Mouse (Mus musculus) intestine, embryonic 14.5 days (tissue): Measurements from ENCODE around the gene Olfr549. TPM values are rescaled to one million over a fixed set of nuclear protein-coding genes. Genes with fewer than 3 reads are reported as not detected.

ENCODE experiments used
- ATAC-seq: fragments of 200-750 bp; cut with Nextera tagmentation; replicated peaks from 2 replicates; pipeline ENCODE4 v1.8.0; 2017; ENCODE audit warnings: low read depth, moderate number of reproducible peaks, moderate TSS enrichment, moderate library complexity; ENCODE audit not compliant: low FRiP score, low TSS enrichment
- DNase-seq: peaks from one replicate; pipeline ENCODE4 v3.0.0-alpha.2; 2018; ENCODE audit warnings: low spot score
- H3K27ac ChIP-seq: fragments of 300-500 bp; sonication (generic); 2 replicates; pipeline ENCODE4 v1.5.1; 2014; ENCODE audit warnings: low read depth, mild to moderate bottlenecking, control low read depth
- H3K27me3 ChIP-seq: fragments of 300-500 bp; sonication (generic); replicated peaks from 2 replicates; pipeline ENCODE4 v1.6.1; 2014; ENCODE audit warnings: low read length, control low read depth; ENCODE audit not compliant: control insufficient read depth, insufficient read depth
- H3K36me3 ChIP-seq: fragments of 300-500 bp; sonication (generic); 2 replicates; pipeline ENCODE4 v1.6.1; 2014; ENCODE audit warnings: low read length, control low read depth; ENCODE audit not compliant: control insufficient read depth, insufficient read depth
- H3K4me1 ChIP-seq: fragments of 300-500 bp; sonication (generic); replicated peaks from 2 replicates; pipeline ENCODE4 v1.6.1; 2014; ENCODE audit warnings: low read length, control low read depth, mixed read lengths; ENCODE audit not compliant: control insufficient read depth, insufficient read depth
- H3K4me2 ChIP-seq: fragments of 300-500 bp; sonication (generic); 2 replicates; pipeline ENCODE4 v1.6.1; 2014; ENCODE audit warnings: low read length
- H3K4me3 ChIP-seq: fragments of 300-500 bp; sonication (generic); 2 replicates; pipeline ENCODE4 v1.5.1; 2014; ENCODE audit warnings: low read depth, low read length, control low read depth, mixed read lengths
- H3K9ac ChIP-seq: fragments of 300-500 bp; sonication (generic); 2 replicates; pipeline ENCODE4 v1.6.1; 2014; ENCODE audit warnings: mild to moderate bottlenecking, low read length
- H3K9me3 ChIP-seq: fragments of 300-500 bp; sonication (generic); 2 replicates; pipeline ENCODE4 v1.6.1; 2016; ENCODE audit warnings: low read length, control low read depth; ENCODE audit not compliant: control insufficient read depth
- WGBS: fragments of 180-500 bp; shearing (Covaris S2); extraction: QIAGEN DNeasy Blood & Tissue Kit; methylation state at CpG from one replicate; pipeline ENCODE4 v1.1.7; 2014; 5-methylcytosine and 5-hydroxymethylcytosine counted together
- polyA plus RNA-seq: library from polyadenylated mRNA; unstranded; fragments of >200 nt; fragmentation: Nextera tagmentation; extraction: Ambion mirVana; gene quantifications from 2 replicates; pipeline ENCODE4 v1.2.1, GENCODE M21; 2014

Olfr549 gene
- not detected in 2 replicates for polyA plus RNA-seq

- Histone ChIP-seq H3K4me2 (no peak within 1 kb of the TSS), H3K9me3 (no peaks in the 10 kb centered on the region), H3K4me1 (no peaks in the 10 kb centered on the region), H3K4me3 (no peak within 1 kb of the TSS), H3K36me3 (no peaks in the 10 kb centered on the region), H3K27me3 (no peaks in the 10 kb centered on the region), H3K27ac (no peak within 1 kb of the TSS), H3K9ac (no peak within 1 kb of the TSS)
- WGBS = 88% methylated on average over 3 of the region's 3 CpGs
- ATAC-seq (no peak), DNase-seq (no peak)
These were observed at the start of gene Olfr549 for GRCm38 (mm10) chr7:102549570-102549969. TSS of gene Olfr549 (plus strand) at chr7:102549870.

- no peaks in the 10 kb centered on the region for H3K4me1 ChIP-seq
- no peak for DNase-seq
- no peak overlapping the region for H3K4me3 ChIP-seq
- no peaks in the 10 kb centered on the region for H3K27me3 ChIP-seq
- no peak overlapping the region for H3K9ac ChIP-seq
- 82% methylated on average over 5 of the region's 5 CpGs for WGBS
- no peak for ATAC-seq
- H3K9me3 ChIP-seq = no peaks in the 10 kb centered on the region
- H3K4me2 ChIP-seq = no peak overlapping the region
- H3K36me3 ChIP-seq = no peaks in the 10 kb centered on the region
- no peak overlapping the region for H3K27ac ChIP-seq
These were observed 47.7 kb upstream of the Olfr549 start for GRCm38 (mm10) chr7:102501986-102502385.

GRCm38 (mm10) chr7:102506848-102507247 lies 42.8 kb upstream of the Olfr549 start:
- ATAC-seq (peak; percentile 64), DNase-seq (peak; percentile 84)
- Histone ChIP-seq H3K9me3 (no peaks in the 10 kb centered on the region), H3K36me3 (no peaks in the 10 kb centered on the region), H3K4me2 (no peak overlapping the region), H3K4me1 (no peaks in the 10 kb centered on the region), H3K27ac (no peak overlapping the region), H3K27me3 (no peaks in the 10 kb centered on the region), H3K9ac (no peak overlapping the region), H3K4me3 (no peak overlapping the region)
- WGBS = 48% methylated on average over 3 of the region's 3 CpGs

- Histone ChIP-seq H3K4me3 (no peak overlapping the region), H3K4me2 (no peak overlapping the region), H3K27ac (no peak overlapping the region), H3K9me3 (no peaks in the 10 kb centered on the region), H3K36me3 (no peaks in the 10 kb centered on the region), H3K9ac (no peak overlapping the region), H3K27me3 (no peaks in the 10 kb centered on the region), H3K4me1 (no peaks in the 10 kb centered on the region)
- ATAC-seq (no peak), DNase-seq (peak; percentile 31)
- WGBS = 88% methylated on average over 9 of the region's 9 CpGs
These were observed 41.6 kb upstream of the Olfr549 start for GRCm38 (mm10) chr7:102508066-102508465.

GRCm38 (mm10) chr7:102508666-102509065 lies 41.0 kb upstream of the Olfr549 start:
- Histone ChIP-seq H3K4me2 (no peak overlapping the region), H3K4me1 (no peaks in the 10 kb centered on the region), H3K4me3 (no peak overlapping the region), H3K27ac (no peak overlapping the region), H3K9me3 (no peaks in the 10 kb centered on the region), H3K36me3 (no peaks in the 10 kb centered on the region), H3K27me3 (no peaks in the 10 kb centered on the region), H3K9ac (no peak overlapping the region)
- 89% methylated on average over 6 of the region's 6 CpGs for WGBS
- ATAC-seq = no peak
- DNase-seq = no peak

- DNase-seq = no peak
- no peak for ATAC-seq
- WGBS = 80% methylated on average over 7 of the region's 7 CpGs
These were observed 39.9 kb upstream of the Olfr549 start for GRCm38 (mm10) chr7:102509726-102510125.

GRCm38 (mm10) chr7:102511927-102512326 lies 37.7 kb upstream of the Olfr549 start:
- Histone ChIP-seq H3K4me2 (no peak overlapping the region), H3K36me3 (no peaks in the 10 kb centered on the region), H3K27ac (no peak overlapping the region), H3K4me1 (no peaks in the 10 kb centered on the region), H3K4me3 (no peak overlapping the region), H3K9ac (no peak overlapping the region), H3K27me3 (no peaks in the 10 kb centered on the region), H3K9me3 (no peaks in the 10 kb centered on the region)
- WGBS = 89% methylated on average over 10 of the region's 10 CpGs
- no peak for DNase-seq
- ATAC-seq = no peak

More at GRCm38 (mm10) chr7:102509726-102510125, 39.9 kb upstream of the Olfr549 start:
- H3K4me3 ChIP-seq = no peak overlapping the region
- H3K4me1 ChIP-seq = no peaks in the 10 kb centered on the region
- H3K36me3 ChIP-seq = no peaks in the 10 kb centered on the region
- no peaks in the 10 kb centered on the region for H3K9me3 ChIP-seq
- no peak overlapping the region for H3K27ac ChIP-seq
- no peak overlapping the region for H3K4me2 ChIP-seq
- H3K27me3 ChIP-seq = no peaks in the 10 kb centered on the region
- H3K9ac ChIP-seq = no peak overlapping the region

GRCm38 (mm10) chr7:102512814-102513435 lies 36.7 kb upstream of the Olfr549 start:
- ATAC-seq (peak; percentile 95), DNase-seq (peak; percentile 95)
- no peaks in the 10 kb centered on the region for H3K36me3 ChIP-seq
- H3K9ac ChIP-seq = peak overlapping the region; percentile 60
- H3K4me2 ChIP-seq = peak overlapping the region; percentile 93
- H3K4me1 ChIP-seq = no peaks in the 10 kb centered on the region
- no peaks in the 10 kb centered on the region for H3K27me3 ChIP-seq
- peak overlapping the region; percentile 41 for H3K4me3 ChIP-seq
- WGBS = 1% methylated on average over 54 of the region's 54 CpGs
- H3K9me3 ChIP-seq = no peaks in the 10 kb centered on the region
- H3K27ac ChIP-seq = no peak overlapping the region

- no peaks in the 10 kb centered on the region for H3K27me3 ChIP-seq
- no peak overlapping the region for H3K9ac ChIP-seq
- DNase-seq = no peak
- H3K4me1 ChIP-seq = no peaks in the 10 kb centered on the region
- no peaks in the 10 kb centered on the region for H3K36me3 ChIP-seq
- ATAC-seq = no peak
- no peak overlapping the region for H3K27ac ChIP-seq
- H3K4me2 ChIP-seq = no peak overlapping the region
- H3K4me3 ChIP-seq = no peak overlapping the region
- WGBS = 63% methylated on average over 4 of the region's 4 CpGs
- H3K9me3 ChIP-seq = no peaks in the 10 kb centered on the region
These were observed 35.5 kb upstream of the Olfr549 start for GRCm38 (mm10) chr7:102514144-102514543.
